Mouse (Mus musculus) cerebellum, adult 11 months (tissue): ENCODE data around the gene Epyc.
"Not testable (repeated sequence)": the region's sequence is repeated elsewhere in the genome, so short reads cannot be mapped to it uniquely, and the experiment has no call there.

Experiments used
- DNase-seq: peaks from one replicate; pipeline ENCODE4 v3.0.0; 2022

The Epyc gene

GRCm38 (mm10) chr10:97715289-97715906 lies 71.5 kb downstream of the Epyc start:
- DNase-seq = no peak

- no peak for DNase-seq
Measured at GRCm38 (mm10) chr10:97717233-97717632, 73.4 kb downstream of the Epyc start.

- no peak for DNase-seq
Measured at GRCm38 (mm10) chr10:97718021-97718420, 74.2 kb downstream of the Epyc start.

GRCm38 (mm10) chr10:97720625-97721024 lies 76.8 kb downstream of the Epyc start:
- DNase-seq = no peak

DNA sequence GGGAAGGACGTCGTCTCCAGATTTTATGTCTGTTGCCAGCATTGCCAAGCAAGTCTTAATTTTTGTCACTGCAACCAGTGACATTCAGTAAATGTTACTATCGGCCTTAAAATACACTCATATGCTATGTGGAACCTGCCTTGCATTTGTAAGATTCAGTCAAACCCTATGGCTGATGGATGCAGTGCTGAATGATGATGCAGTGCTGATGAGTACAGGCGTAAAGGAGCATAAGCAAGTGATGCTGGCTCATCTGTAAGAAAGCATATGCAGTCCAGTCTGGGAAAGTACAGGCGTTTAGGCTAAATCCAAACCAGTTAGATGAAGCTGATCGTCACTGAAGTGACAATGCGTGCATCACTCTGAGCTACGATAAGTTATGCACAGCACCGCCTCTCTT lies 78.8 kb downstream of the Epyc start:
- no peak for DNase-seq

- no peak for DNase-seq
Measured at GRCm38 (mm10) chr10:97725929-97726328, 82.1 kb downstream of the Epyc start.

- not testable (repeated sequence) for DNase-seq
Measured at GRCm38 (mm10) chr10:97726655-97727054, 82.8 kb downstream of the Epyc start, which contains the start of gene C030005K15Rik. C030005K15Rik (minus strand) TSS chr10:97726755.
